Mouse (Mus musculus) liver, postnatal 0 days (tissue): ENCODE measurements around the gene Smad3.

Experiments used
- CTCF ChIP-seq: sonication (generic); IDR thresholded peaks from 2 replicates; pipeline ENCODE4 v1.5.1; 2016; ENCODE audit warnings: antibody characterized with exemption, low read depth
- EP300 ChIP-seq: IDR thresholded peaks from 2 replicates; pipeline ENCODE4 v1.6.1; 2016; ENCODE audit warnings: antibody characterized with exemption, low read depth, mild to moderate bottlenecking

DNA sequence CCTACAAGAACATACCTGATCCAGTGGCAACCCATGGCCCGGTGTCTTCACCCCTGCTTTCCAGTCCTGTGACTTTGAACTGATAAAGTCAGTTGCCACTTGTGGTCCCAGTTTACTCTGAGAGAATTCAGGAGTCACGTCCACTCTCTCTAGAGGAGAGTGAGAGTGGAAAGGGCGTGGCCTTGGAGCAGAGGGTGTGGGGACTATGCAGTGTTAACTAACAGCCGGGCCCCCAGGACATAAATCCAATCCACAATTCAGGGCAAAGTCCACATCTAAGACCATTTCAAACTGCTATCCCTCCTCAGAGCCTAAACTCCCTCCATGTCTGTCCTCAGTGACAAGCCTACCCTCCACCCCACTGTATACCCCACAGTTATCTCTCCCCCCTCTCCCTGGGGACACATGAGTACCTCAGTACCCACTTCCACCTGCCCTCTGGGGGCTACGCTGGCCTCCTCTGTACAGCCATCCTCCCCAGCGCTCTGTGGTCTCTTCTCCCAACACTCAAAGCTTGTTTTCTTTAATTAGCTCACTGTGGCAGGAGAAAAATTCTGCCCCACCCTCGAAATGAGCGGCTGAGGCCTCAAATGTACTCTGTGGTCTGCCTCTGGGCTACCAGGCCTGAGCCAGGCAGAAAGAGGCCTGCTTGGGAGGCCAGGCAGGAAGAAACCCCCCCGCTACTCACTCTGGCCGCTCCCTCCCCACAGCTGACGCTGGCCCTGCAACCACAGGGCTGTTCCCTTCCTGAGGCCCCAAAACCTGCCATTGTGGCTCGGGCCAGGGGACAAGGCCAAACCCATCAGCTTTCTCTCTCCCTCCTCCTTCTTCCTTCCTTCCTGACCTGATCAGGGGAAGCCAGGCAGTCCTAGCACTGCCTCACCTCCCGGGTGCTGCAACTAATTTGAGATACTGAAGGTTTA is 31.4 kb downstream of the Smad3 start:
- TF ChIP-seq CTCF: no peak
- 0 out of 2 replicates have a peak, but pooled peaks have one; percentile 16 for TF ChIP-seq EP300
